Mouse (Mus musculus) T-cell, adult 66 days (primary cell): ENCODE measurements around the gene Ms4a6c. TPM values are rescaled to one million over a fixed set of nuclear protein-coding genes. Genes with fewer than 3 reads are reported as not detected.

ENCODE experiments used
- total RNA-seq, 2 experiments: library from RNA; stranded (reverse); gene quantifications; 3 replicates in 1 of 2; 4 replicates in 1 of 2; pipeline ENCODE4 v1.2.4; 2023

Gene Ms4a6c
- total RNA-seq = 10 to 100 TPM; 46.6 to 58.0 TPM

DNA sequence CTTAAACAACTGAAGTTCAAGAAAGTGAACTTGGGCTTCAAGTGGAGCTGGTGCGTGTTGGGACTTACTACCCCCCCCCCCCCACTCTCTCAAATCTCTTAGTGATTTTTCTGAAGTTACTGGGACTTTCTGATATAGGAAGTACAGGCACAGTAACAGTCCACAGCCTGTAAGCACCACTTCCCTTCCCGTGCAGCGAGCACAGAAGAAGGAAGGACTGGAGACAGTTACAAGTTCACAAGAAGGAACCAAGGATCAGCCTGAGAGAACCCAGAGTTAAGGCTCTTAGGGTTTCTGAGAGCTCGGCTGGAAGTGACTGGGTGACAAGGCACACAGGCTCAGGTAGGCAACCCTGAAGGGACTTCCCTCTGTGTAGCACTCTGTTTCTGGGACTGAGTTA, at the start of gene Ms4a6c:
Ms4a6c (plus strand) TSS at position 152 of the 400 bp plus-strand sequence.

DNA sequence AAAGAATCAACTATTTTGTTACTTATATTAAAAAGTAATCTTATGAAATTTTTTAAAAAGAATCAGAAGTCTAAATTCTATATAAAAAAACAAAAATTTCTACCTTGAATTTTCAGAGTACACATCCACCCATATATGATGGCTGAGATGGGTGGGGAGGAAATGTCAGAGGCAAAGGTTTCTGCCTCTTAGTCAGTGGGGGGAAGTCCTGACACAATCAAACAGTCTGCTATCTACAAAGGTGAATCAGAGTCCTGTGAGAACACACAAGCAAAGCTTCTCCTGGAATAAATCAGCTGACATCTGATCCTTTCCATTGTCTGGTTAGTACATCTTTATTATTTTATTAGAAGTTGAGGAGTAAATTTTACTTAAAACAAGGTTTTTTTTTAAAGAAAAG, 25.8 kb upstream of the Ms4a6c start, which contains the start of gene Ms4a4b:
Ms4a4b (plus strand) TSS at position 216 of the 400 bp plus-strand sequence.

DNA sequence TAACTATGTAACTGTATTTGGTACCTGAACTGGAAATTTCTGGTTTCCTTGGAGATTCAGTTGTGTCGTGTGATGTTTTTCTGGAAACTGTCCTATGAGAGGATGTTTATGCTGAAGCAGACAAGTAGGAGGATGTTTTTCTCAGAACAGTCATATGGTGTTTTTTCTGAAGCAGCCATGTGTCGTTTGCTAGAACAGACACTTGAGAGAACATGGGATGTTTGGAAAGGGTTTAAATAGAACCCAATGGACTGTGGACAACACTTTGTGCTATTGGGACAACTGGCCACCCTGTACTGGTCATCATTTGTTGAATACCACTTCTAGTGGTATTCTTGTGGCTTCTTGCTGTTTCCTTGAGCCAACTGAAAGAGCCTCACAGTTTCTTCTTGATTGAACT, 16.6 kb downstream of the Ms4a6c start, which contains the start of gene Gm8369:
Gm8369 (plus strand) TSS at position 193 of the 400 bp plus-strand sequence.

DNA sequence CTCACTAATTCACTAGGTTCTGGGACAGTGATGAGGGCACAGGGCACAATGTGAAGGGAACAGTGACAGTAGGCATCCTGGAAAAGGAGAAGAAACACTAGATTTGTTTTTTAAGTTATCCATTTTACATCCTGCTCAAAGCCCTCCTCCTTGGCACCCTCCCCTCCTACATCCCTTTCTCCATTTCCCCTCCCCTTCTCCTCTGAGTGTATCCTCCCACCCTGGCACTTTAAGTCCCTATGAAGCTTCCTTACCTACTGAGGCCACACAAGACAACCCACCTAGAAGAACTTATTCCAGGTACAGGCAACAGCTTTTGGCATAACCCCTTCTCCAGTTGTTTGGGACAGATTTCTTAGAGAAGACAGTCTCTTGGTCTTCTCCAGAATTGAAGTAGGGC, 47.1 kb downstream of the Ms4a6c start, which contains the start of gene Ms4a6b:
Ms4a6b (plus strand) TSS at position 267 of the 400 bp plus-strand sequence.

Other genes starting within 250 kb of the Ms4a6c start
- gene Ms4a12, start 236.9 kb upstream of the Ms4a6c start, total RNA-seq = not detected
- 1 to 10 TPM in 1 of 2 experiments, under 1 TPM in 1; 0.62 to 3.3 TPM for gene Ms4a1, start 203.1 kb upstream of the Ms4a6c start, total RNA-seq
- not detected for gene Ms4a5, start 185.5 kb upstream of the Ms4a6c start, total RNA-seq
- not detected for gene Ms4a14, start 154.9 kb upstream of the Ms4a6c start, total RNA-seq
- not detected for gene Ms4a7, start 133.2 kb upstream of the Ms4a6c start, total RNA-seq
- 1 to 10 TPM; 1.2 to 2.3 TPM for gene Ms4a4a, start 93.8 kb upstream of the Ms4a6c start, total RNA-seq
- 10 to 100 TPM; 55.3 to 55.9 TPM for gene Ms4a4c, start 64.6 kb upstream of the Ms4a6c start, total RNA-seq
- gene Ms4a4b, start 25.8 kb upstream of the Ms4a6c start, total RNA-seq = 1,000 to 10,000 TPM in 1 of 2 experiments, 100 to 1,000 TPM in 1; 967 to 1,146 TPM
- gene Gm8369, start 16.6 kb downstream of the Ms4a6c start, total RNA-seq = 100 to 1,000 TPM; 169 to 211 TPM
- 100 to 1,000 TPM; 526 to 627 TPM for gene Ms4a6b, start 47.1 kb downstream of the Ms4a6c start, total RNA-seq
- gene Ms4a4d, start 67.4 kb downstream of the Ms4a6c start, total RNA-seq = 1 to 10 TPM in 1 of 2 experiments, under 1 TPM in 1; 0.61 to 1.0 TPM
- 10 to 100 TPM in 1 of 2 experiments, 1 to 10 TPM in 1; 7.5 to 13.1 TPM for gene Ms4a6d, start 135.5 kb downstream of the Ms4a6c start, total RNA-seq
- under 1 TPM in 1 of 2 experiments, not detected in 1; 0.41 TPM for gene Ms4a2, start 154.4 kb downstream of the Ms4a6c start, total RNA-seq
- gene Ms4a3, start 171.5 kb downstream of the Ms4a6c start, total RNA-seq = not detected
- not detected for gene Oosp2, start 191.2 kb downstream of the Ms4a6c start, total RNA-seq
- gene Oosp1, start 221.8 kb downstream of the Ms4a6c start, total RNA-seq = not detected
- gene Oosp3, start 227.7 kb downstream of the Ms4a6c start, total RNA-seq = not detected